Mouse (Mus musculus): ENCODE measurements around the gene Frmd4b.

Gene Frmd4b

GRCm38 (mm10) chr6:97518467-97518866 is 98.9 kb downstream of the Frmd4b start:
- DNase-seq, result peak; percentile 20

DNA sequence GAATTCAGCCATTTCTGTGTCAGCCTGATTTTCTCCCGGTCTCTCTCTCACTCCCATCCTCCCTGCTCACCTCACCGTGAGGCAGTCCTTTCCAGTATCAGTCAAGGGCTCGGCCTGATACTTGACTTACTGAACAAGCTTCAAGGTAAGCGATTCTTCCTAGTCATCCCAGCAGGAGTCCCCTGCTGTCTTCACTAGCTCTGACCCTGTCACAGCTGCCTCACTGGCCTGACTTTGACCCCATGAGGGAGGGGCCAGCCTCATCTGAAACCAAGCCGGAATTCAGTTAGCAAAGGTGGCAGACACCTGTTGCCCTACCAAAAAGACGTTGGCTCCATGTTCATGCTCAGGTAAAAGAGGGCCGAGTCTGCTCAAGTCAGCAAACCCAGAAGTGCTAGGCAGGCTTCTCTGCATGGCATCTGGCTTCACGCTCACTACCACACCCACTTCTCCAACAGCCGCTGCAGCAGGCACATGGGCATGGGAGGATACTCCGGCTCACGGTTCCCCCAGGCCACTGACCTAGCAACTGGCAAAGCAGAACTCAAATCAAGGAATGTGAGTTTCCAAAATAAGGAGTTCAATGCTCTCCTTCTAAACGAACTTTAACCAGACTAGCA is 99.6 kb downstream of the Frmd4b start:
- DNase-seq, result no peak

DNA sequence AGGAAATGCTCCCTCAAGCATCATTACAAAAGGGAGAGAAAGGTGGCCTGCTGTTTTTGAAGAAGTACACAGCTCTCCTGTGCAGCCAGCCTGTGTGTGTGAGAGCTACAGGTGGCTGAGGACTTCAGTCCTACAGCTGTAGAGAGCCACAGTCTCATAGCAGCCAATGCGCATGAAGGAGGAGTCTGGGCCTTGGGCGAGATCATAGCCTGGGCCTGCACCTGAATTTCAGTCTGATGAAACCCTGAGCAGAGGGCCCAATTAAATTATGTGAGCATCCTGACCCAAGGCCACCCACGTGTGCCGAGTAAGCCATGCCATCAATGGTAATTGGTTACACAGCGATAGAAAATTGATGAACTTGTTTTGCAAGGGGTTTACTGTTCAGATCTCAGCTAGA is 100.4 kb downstream of the Frmd4b start:
- no peak for DNase-seq

GRCm38 (mm10) chr6:97510771-97511170 is 106.6 kb downstream of the Frmd4b start:
- DNase-seq, result no peak

DNA sequence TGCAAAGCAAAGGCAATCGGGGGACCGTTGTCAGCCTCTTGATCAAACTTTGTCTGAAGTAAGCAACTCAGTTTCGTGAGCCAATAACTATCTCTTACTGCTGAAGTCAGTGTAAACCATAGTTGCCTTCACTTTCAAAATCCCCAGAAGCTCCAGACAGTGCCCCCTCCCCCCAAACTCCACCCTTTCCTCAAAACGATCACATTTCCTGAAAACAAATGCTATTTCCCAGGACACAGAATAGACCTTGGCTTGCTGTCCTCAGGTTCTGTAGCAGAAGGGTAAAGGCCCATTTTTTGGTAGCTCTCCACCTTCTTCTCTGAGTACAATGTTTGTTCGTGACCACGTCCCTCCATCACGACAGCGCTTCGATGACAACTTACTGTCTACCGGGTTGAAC is 107.9 kb downstream of the Frmd4b start:
- DNase-seq, result no peak

- DNase-seq, result no peak
Measured at GRCm38 (mm10) chr6:97508480-97508879, 108.9 kb downstream of the Frmd4b start.

- no peak for DNase-seq
Measured at GRCm38 (mm10) chr6:97507893-97508292, 109.4 kb downstream of the Frmd4b start.

DNA sequence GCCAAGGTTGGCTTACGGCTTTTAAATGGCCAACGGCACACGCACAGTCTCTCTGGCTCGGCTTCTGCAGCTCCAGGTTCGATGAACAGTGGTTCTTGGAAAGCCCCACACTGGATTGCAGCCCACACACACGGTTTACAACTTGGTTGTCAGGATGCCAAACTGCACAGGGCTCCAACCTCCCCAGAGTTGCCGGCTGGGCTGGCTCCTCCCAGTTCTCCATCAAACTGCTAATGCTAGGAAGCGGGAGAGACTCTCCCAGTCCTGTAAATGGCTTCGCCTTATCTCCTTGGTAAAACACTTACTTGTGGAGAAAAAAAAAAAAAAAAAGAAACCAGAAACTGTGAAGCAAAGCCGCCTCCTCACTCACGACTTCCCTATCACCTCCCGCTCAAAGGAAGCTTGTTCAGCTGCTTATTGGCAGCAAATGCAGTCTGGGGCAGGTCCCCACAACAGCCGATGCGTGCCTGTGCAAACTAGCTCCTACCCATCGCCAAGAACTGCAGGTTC is 111.1 kb downstream of the Frmd4b start:
- DNase-seq, result peak; percentile 43

DNA sequence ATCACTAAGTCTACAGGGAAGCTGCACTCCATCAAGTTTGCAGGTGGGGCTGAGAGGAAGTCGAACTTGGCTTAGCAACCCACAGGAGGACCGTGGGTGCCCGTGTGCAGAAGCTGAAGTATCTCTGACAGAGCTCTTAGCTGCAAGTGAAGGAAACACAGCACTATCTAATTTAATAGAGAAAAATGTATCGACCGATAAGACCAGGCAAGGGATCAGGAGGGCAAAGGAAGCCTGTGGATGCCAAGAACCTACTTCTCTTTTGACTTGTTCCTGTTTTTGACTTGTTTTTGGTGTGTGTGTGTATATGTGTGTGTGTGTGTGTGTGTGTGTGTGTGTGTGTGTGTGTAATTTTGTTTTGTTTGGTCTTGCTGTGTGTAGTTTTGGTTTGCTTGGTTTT is 112.7 kb downstream of the Frmd4b start:
- DNase-seq, result no peak

GRCm38 (mm10) chr6:97501000-97501399 is 116.3 kb downstream of the Frmd4b start:
- DNase-seq, result no peak

DNA sequence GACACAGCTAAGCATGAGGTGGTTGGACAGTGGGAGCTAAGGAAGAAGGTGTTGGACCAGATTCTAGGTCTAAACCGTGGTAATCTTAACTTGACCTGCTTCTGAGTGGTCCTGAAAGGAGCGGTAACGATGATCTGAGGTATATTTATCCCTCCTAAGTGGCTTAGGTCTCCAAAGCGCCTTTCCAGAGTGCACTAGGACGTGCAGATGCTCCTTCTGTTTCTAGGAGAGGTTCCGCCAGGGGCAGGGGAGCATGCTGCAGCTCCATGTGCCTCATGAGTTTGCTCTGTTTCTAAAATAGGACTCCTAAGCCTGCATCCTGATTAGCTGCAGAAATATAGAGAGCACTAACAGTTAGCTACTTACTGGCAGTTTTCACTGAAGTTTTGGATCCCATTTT is 117.1 kb downstream of the Frmd4b start:
- no peak for DNase-seq

DNA sequence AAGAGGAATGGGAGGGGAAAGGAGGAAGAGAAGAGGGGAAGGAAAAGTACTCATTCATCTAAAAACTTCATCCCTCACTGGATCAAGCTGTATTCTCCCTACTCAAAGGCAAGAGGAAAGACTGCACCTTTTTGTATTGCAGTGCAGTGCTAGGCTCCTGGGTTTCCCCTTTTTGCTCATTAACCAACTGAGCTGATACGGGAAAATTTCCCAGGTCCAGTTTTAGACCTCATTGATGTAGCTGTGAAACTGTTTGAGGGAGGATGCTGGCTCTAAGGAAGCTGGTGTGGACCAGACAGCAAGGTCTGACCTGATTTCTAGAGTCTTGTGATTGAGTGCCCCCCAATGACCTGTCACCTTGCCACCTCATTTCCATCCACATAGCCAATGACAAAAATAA is 121.3 kb downstream of the Frmd4b start:
- no peak for DNase-seq

DNA sequence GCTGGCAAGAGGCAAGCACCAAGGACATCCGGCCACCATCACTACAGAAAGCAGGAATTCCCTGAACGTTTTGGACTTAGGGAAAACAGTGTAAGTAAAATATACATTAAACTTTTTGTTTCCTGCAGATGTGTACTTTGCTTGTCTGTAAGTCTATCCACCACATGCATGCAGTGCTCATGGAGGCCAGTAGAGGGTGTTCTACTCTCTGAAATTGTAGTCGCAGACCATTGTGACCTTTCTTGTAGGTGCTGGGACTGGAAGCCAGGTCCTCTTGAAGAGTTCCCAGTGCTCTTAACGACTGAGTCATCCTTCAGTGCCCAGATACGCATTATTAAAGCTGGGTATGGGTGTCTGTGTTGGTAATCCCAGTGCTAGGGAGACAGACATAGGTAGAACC is 126.3 kb downstream of the Frmd4b start:
- no peak for DNase-seq

DNA sequence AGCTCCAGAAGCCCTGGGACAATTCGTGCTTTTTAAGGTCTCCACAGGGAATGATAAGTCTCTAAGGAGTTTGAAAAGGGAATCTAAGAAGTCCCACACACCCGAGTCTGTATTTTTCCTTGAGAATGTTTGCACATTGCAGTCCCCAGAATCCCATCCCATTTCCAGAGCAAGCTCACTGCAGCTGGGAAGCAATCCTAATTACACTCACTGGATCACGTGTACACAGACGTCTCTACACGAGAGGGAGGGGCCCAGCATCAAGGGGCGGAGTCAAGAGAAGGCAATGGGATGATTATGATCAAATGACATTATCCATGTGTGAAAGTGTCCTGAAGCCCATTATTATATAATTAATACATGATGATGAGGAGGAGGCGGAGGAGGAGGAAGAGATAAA is 128.5 kb downstream of the Frmd4b start:
- DNase-seq, result peak; percentile 51

- no peak for DNase-seq
Measured at GRCm38 (mm10) chr6:97488280-97488679, 129.1 kb downstream of the Frmd4b start.

GRCm38 (mm10) chr6:97487535-97488081 is 129.7 kb downstream of the Frmd4b start:
- peak; percentile 88 for DNase-seq

DNA sequence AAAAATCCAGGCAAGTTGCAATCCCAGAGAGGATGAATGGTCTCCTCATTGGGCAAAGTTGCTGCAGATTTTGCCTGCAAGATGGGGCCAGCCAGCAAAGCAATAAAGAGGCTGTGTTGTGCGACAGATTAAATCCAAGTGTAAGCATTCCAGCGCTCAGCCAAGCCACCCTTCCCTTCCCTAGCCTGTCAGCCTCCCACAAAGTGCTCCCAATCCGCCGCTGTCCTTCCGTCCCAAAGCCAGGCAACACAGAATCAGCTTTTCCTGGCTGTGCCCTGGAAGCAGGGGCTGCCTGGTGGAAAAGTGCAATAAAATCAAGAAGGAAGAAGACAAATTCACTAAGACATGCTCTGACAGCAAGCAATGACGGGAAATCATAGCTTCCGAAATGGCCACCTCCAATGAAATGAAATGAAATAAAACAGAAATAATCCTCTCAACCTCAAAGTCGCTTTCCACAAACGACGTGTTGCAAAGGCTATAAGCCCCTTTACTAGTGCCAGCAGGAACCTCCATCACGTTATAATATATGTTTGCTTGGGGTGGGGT is 130.5 kb downstream of the Frmd4b start:
- no peak for DNase-seq

GRCm38 (mm10) chr6:97485886-97486386 is 131.4 kb downstream of the Frmd4b start:
- DNase-seq, result no peak

- no peak for DNase-seq
Measured at GRCm38 (mm10) chr6:97481912-97482311, 135.4 kb downstream of the Frmd4b start.

DNA sequence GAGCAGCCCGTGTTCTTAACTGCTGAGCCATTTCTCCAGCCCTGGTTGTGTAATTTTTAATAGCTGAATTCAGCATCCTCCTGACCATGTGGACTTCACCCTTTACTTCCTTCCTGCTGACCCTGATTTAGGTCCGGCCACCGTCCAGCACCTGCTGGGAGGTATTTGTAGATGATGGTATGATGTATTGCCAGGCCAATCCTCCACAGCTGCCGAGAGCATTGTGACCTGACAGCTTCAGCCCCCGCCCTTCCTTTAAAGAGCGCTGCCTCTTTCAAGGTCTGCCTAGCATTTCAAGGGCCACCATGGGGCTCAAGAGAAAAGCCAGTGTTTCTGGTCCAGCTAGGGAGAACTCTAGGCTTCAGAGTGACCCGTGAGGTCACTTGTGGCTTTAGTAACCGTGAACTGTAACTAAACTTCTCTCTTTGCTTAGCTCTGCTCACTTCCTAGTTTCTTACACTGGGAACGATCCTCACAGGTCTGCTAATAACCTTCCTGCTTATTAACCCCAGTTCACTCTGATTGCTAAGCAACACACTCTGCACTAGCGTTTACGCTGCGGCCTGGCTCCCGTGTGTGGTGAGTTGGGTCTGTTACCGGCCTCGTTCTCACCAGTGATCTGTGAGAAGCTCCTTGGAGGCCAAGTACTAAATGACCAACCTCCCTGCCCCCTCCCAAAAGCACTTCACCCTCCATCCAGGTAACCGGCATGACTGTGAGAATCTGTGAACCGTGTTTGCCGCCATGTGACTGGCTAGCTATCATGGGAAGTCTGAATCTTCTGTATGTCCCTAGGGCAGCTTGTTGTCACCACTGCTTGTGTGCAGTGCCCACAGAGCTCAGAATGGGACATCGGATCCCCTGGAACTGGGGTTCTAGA is 138.1 kb downstream of the Frmd4b start:
- DNase-seq, result no peak

DNA sequence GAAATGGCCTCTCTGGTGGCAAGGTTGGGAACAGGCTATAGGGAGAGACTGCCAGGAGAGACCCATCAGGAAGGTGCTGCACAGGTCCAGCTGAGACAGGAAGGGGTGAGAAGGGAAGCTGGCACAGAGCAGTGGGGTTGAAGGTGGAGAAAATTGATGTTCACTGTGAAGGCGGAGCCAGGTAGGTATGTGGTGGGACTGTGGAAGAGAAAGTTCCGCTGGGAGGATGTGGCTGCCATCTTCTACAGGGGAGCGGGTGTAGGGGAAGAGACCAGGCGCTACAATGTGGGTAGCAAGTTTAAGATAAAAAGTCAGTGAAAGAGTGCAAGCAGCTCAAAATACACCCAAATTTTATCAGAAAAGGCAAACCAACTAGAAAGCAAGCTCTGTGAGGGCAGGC is 143.7 kb downstream of the Frmd4b start:
- DNase-seq, result no peak

- DNase-seq, result no peak
Measured at GRCm38 (mm10) chr6:97472873-97473550, 144.3 kb downstream of the Frmd4b start.

Data from layer of hippocampus, adult 9-11 months (tissue).